Mouse (Mus musculus) midbrain, postnatal 0 days (tissue): ENCODE results near the gene Cadm2. TPM values are rescaled to one million over a fixed set of nuclear protein-coding genes. Genes with fewer than 3 reads are reported as not detected.

Source experiments
- ATAC-seq: fragments of 200-750 bp; cut with Nextera tagmentation; 2 replicates; pipeline ENCODE4 v1.8.0; 2017; ENCODE audit warnings: moderate number of reproducible peaks, mild to moderate bottlenecking, moderate TSS enrichment, moderate library complexity; ENCODE audit not compliant: low FRiP score
- DNase-seq: peaks from one replicate; pipeline ENCODE4 v3.0.0-alpha.2; 2015; ENCODE audit warnings: low spot score
- H3K27ac ChIP-seq: fragments of 300-500 bp; sonication (generic); 2 replicates; pipeline ENCODE4 v1.5.1; 2014; ENCODE audit warnings: low read depth, mild to moderate bottlenecking, low read length, mixed read lengths
- H3K27me3 ChIP-seq: fragments of 300-500 bp; sonication (generic); 2 replicates; pipeline ENCODE4 v1.6.1; 2014; ENCODE audit warnings: low read length, control low read depth, mixed read lengths; ENCODE audit not compliant: insufficient read depth
- H3K36me3 ChIP-seq: fragments of 300-500 bp; sonication (generic); 2 replicates; pipeline ENCODE4 v1.6.1; 2014; ENCODE audit warnings: low read length, control low read depth, mixed read lengths; ENCODE audit not compliant: insufficient read depth
- H3K4me1 ChIP-seq: fragments of 300-500 bp; sonication (generic); 2 replicates; pipeline ENCODE4 v1.6.1; 2014; ENCODE audit warnings: mild to moderate bottlenecking, control low read depth, antibody characterized with exemption, low read length, mixed read lengths; ENCODE audit not compliant: insufficient read depth
- H3K4me2 ChIP-seq: fragments of 300-500 bp; sonication (generic); 2 replicates; pipeline ENCODE4 v1.6.1; 2014; ENCODE audit warnings: low read depth, mild to moderate bottlenecking, low read length, mixed read lengths; ENCODE audit not compliant: poor library complexity, severe bottlenecking
- H3K4me3 ChIP-seq: fragments of 300-500 bp; sonication (generic); 2 replicates; pipeline ENCODE4 v1.5.1; 2014; ENCODE audit warnings: low read depth, mild to moderate bottlenecking, low read length, moderate library complexity
- H3K9ac ChIP-seq: fragments of 300-500 bp; sonication (generic); replicated peaks from 2 replicates; pipeline ENCODE4 v1.6.1; 2014; ENCODE audit warnings: mild to moderate bottlenecking, low read length, moderate library complexity, mixed read lengths; ENCODE audit not compliant: poor library complexity, severe bottlenecking
- H3K9me3 ChIP-seq: fragments of 300-500 bp; sonication (generic); 2 replicates; pipeline ENCODE4 v1.6.1; 2016; ENCODE audit warnings: low read length, control low read depth
- CTCF ChIP-seq: IDR thresholded peaks from 2 replicates; pipeline ENCODE4 v1.5.1; 2016; ENCODE audit warnings: antibody characterized with exemption, mild to moderate bottlenecking
- WGBS: fragments of 180-500 bp; shearing (Covaris S2); extraction: QIAGEN DNeasy Blood & Tissue Kit; methylation state at CpG from one replicate; pipeline ENCODE4 v1.1.7; 2014; 5-methylcytosine and 5-hydroxymethylcytosine counted together
- polyA plus RNA-seq: library from polyadenylated mRNA; unstranded; fragments of >200 nt; fragmentation: Nextera tagmentation; extraction: Ambion mirVana; gene quantifications from 2 replicates; pipeline ENCODE4 v1.2.1, GENCODE M21; 2015
- total RNA-seq: library from RNA; depleted of rRNA; stranded (reverse); fragments of >200 nt; gene quantifications from 2 replicates; pipeline ENCODE4 v1.2.3, GENCODE M21; 2014

The Cadm2 gene
- total and polyA plus RNA-seq, 2 experiments from 2014 or later = 82.8 to 92.0 TPM

GRCm38 (mm10) chr16:67367745-67368144 is 253.0 kb downstream of the Cadm2 start:
- DNase-seq = no peak
- H3K36me3 ChIP-seq = no peaks in the 10 kb centered on the region
- H3K27me3 ChIP-seq = no peaks in the 10 kb centered on the region
- no peak for ATAC-seq
- H3K4me3 ChIP-seq = no peak overlapping the region
- WGBS = 87% methylated on average over 2 of the region's 2 CpGs
- no peaks in the 10 kb centered on the region for H3K9me3 ChIP-seq
- no peak for TF ChIP-seq CTCF
- H3K27ac ChIP-seq = no peak overlapping the region
- no peak overlapping the region for H3K4me2 ChIP-seq
- no peaks in the 10 kb centered on the region for H3K4me1 ChIP-seq
- H3K9ac ChIP-seq = no peak overlapping the region

GRCm38 (mm10) chr16:67348011-67348410 is 272.7 kb downstream of the Cadm2 start:
- no peak for ATAC-seq
- Histone ChIP-seq H3K27ac (no peak overlapping the region), H3K4me2 (no peak overlapping the region), H3K4me1 (no peaks in the 10 kb centered on the region; the same call in 1 of the 2 replicates), H3K27me3 (no peaks in the 10 kb centered on the region), H3K36me3 (no peaks in the 10 kb centered on the region), H3K9me3 (no peaks in the 10 kb centered on the region), H3K9ac (no peak overlapping the region), H3K4me3 (no peak overlapping the region)
- DNase-seq = no peak
- no peak for TF ChIP-seq CTCF
- 82% methylated on average over 5 of the region's 5 CpGs for WGBS

- H3K27ac ChIP-seq = no peak overlapping the region
- H3K4me2 ChIP-seq = no peak overlapping the region
- ATAC-seq = no peak
- no peaks in the 10 kb centered on the region for H3K36me3 ChIP-seq
- H3K9ac ChIP-seq = no peak overlapping the region
- no peak for DNase-seq
- H3K9me3 ChIP-seq = no peaks in the 10 kb centered on the region
- no peaks in the 10 kb centered on the region for H3K27me3 ChIP-seq
- no peak for TF ChIP-seq CTCF
- no peaks in the 10 kb centered on the region; the same call in 1 of the 2 replicates for H3K4me1 ChIP-seq
- H3K4me3 ChIP-seq = no peak overlapping the region
Observed at GRCm38 (mm10) chr16:67347561-67347960, 273.1 kb downstream of the Cadm2 start.

- H3K4me3 ChIP-seq = no peak overlapping the region
- no peaks in the 10 kb centered on the region; the same call in 1 of the 2 replicates for H3K4me1 ChIP-seq
- H3K4me2 ChIP-seq = no peak overlapping the region
- TF ChIP-seq CTCF = no peak
- H3K27ac ChIP-seq = no peak overlapping the region
- WGBS = 54% methylated on average over 10 of the region's 10 CpGs
- no peak overlapping the region for H3K9ac ChIP-seq
- ATAC-seq (no peak), DNase-seq (peak; percentile 5)
- no peaks in the 10 kb centered on the region for H3K9me3 ChIP-seq
- no peaks in the 10 kb centered on the region for H3K27me3 ChIP-seq
- H3K36me3 ChIP-seq = no peaks in the 10 kb centered on the region
Observed at GRCm38 (mm10) chr16:67346621-67347290, 274.0 kb downstream of the Cadm2 start.

- DNase-seq (peak; percentile 12), ATAC-seq (no peak)
- 54% methylated on average over 5 of the region's 5 CpGs for WGBS
- no peak overlapping the region for H3K27ac ChIP-seq
- H3K9me3 ChIP-seq = no peaks in the 10 kb centered on the region
- no peak overlapping the region for H3K4me3 ChIP-seq
- no peaks in the 10 kb centered on the region for H3K27me3 ChIP-seq
- H3K4me1 ChIP-seq = no peaks in the 10 kb centered on the region; the same call in 1 of the 2 replicates
- TF ChIP-seq CTCF = no peak
- H3K36me3 ChIP-seq = no peaks in the 10 kb centered on the region
- no peak overlapping the region for H3K9ac ChIP-seq
- no peak overlapping the region for H3K4me2 ChIP-seq
Observed at GRCm38 (mm10) chr16:67344194-67344593, 276.5 kb downstream of the Cadm2 start.

GRCm38 (mm10) chr16:67311033-67311432 is 309.7 kb downstream of the Cadm2 start:
- Histone ChIP-seq H3K9me3 (no peaks in the 10 kb centered on the region), H3K4me3 (no peak overlapping the region), H3K27me3 (no peaks in the 10 kb centered on the region), H3K9ac (no peak overlapping the region), H3K4me2 (peak overlapping the region; percentile 10; the same call in 1 of the 2 replicates), H3K27ac (peak overlapping the region; percentile 52; the same call in 1 of the 2 replicates), H3K36me3 (no peaks in the 10 kb centered on the region), H3K4me1 (no peaks in the 10 kb centered on the region)
- DNase-seq (peak; percentile 67), ATAC-seq (peak; percentile 69; the same call in 1 of the 2 replicates)
- WGBS = 59% methylated on average over 2 of the region's 2 CpGs
- no peak for TF ChIP-seq CTCF
